Mouse (Mus musculus): ENCODE measurements at regions not wholly inside any gene's neighbourhood (a gene's known extent, or its start where the extent isn't known, plus 50 kb on each side); places are given as distances from the start of the nearest gene placed in this dataset.

DNA sequence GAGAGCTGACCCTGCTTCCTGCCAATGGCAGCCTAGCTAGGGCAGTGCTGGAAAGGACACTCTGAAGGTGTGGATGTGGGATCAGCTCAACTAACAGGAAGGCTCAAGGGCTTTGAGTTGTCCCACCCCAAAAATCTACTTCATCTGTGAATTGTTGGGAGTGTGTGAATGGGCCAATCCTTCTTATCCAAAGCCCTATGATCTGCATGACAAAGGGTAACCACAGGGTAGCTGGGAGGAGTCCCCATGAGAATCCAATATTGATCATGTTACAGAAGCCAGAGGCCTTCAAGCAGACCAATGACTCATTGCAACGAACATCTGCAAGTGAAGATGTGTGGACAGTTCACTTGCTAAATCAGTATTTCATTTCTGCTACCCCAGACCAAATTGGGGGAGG is 51.1 kb upstream of the Adra1b start:
- H3K4me2 ChIP-seq: no peak overlapping the region
- no peak overlapping the region for H3K27ac ChIP-seq
- no peaks in the 10 kb centered on the region for H3K36me3 ChIP-seq (replicated peaks)
- no peak overlapping the region for H3K9ac ChIP-seq
- H3K4me3 ChIP-seq: no peak overlapping the region
- H3K27me3 ChIP-seq (replicated peaks): no peaks in the 10 kb centered on the region
- H3K9me3 ChIP-seq: no peaks in the 10 kb centered on the region
- WGBS: 64% methylated on average over 1 of the region's 1 CpGs
- H3K4me1 ChIP-seq: no peaks in the 10 kb centered on the region
- ATAC-seq (replicated peaks): no peak

DNA sequence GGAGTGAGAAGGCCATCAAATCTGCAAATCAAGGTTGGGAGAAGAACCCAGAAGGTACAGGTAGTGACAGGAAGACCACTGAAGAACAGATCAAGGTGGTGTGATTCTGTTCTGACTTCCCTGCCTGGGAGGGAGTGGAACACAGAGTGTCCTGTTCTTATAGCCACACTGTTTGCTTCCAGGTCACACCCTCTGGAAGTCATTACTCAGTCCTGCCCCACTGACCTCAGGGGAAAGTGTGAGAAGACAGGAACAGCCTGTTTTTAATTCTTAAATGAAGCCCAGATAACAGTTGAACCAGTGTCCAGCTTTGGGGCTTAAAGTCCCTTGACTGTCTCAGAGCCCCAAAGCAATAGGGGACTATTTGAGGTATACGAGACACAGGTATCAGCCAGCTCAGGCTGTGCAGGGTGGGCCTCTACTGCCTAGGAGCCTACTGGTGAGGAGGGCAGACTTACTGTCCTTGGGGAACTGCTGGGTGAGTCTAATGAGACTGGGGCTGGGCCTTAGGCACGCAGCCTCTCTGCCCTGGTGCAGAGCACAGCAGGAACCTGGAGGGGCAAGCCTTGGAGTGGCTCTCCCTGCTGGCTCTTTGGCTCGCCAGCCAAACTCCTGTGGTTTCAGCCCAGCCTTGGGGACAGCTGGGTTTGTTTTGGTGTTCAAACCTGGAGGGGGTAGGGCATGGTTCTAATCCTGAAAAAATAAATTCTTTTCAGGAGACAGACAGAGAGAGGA is 57.4 kb upstream of the Adra1b start:
- H3K9ac ChIP-seq: no peak overlapping the region
- no peaks in the 10 kb centered on the region for H3K27me3 ChIP-seq (replicated peaks)
- H3K4me3 ChIP-seq: no peak overlapping the region
- no peaks in the 10 kb centered on the region for H3K36me3 ChIP-seq (replicated peaks)
- H3K9me3 ChIP-seq: no peaks in the 10 kb centered on the region
- 37% methylated on average over 3 of the region's 3 CpGs for WGBS
- no peaks in the 10 kb centered on the region for H3K4me1 ChIP-seq
- no peak overlapping the region for H3K4me2 ChIP-seq
- H3K27ac ChIP-seq: no peak overlapping the region
- no peak for ATAC-seq (replicated peaks)

DNA sequence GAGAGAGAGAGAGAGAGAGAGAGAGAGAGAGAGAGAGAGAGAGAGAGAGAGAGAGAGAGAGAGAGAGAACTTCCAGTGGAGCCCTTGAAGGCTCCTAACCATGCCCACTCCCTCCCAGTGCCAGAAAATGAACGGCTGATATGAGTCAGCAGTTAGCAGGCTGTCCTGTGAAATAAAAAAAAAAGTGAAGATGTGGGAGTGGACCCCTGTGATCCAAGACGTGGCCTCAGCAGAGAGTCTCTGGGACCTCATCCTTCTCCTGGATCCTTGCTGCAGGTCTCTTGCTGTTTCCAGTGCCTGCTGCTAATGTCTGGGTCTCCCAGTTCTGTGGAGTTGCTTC is 57.9 kb upstream of the Adra1b start:
- H3K4me1 ChIP-seq: no peaks in the 10 kb centered on the region
- no peak overlapping the region for H3K9ac ChIP-seq
- H3K9me3 ChIP-seq: no peaks in the 10 kb centered on the region
- H3K27ac ChIP-seq: no peak overlapping the region
- 61% methylated on average over 2 of the region's 2 CpGs for WGBS
- ATAC-seq (replicated peaks): no peak
- H3K36me3 ChIP-seq (replicated peaks): no peaks in the 10 kb centered on the region
- H3K4me2 ChIP-seq: no peak overlapping the region
- H3K4me3 ChIP-seq: no peak overlapping the region
- H3K27me3 ChIP-seq (replicated peaks): no peaks in the 10 kb centered on the region

DNA sequence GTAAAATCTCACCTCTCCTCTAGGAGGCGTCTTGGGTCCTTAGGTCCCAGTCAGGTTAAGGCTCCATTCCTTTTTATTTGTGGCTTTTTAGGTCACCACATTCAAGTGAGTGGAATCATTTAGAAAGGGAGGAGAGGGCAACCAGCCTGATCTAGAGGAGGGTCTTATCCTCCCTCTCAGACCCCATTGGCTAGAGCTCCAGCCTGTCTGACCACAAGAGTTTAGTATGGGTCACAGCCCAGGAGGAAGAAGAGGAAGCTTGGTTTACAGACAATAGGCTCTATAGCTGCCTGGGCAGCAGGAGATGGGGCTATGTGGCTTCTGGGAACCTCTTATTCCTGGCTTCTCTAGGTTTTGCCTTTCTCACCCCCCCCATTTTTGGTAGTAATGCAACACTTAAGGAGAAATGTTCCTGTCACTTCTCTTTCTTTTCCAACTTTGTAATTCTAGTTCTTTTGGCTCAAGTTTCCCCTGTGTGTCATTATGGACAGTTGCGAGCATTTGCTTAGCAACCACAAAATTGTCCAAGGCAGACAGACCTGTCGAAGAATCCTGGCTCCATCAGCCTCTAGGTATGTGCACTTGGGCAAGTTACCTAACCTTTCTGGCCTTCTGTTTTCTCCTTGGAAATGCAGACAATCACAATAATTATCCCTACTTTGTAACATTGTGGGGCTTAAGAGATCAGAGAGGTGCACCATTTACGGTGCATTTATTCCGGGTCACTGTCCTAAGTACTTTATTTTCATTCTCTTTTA is 59.5 kb upstream of the Adra1b start:
- Histone ChIP-seq H3K4me3 (no peak overlapping the region), H3K4me1 (no peaks in the 10 kb centered on the region), H3K27ac (no peak overlapping the region), H3K9ac (no peak overlapping the region), H3K27me3 (replicated peaks) (no peaks in the 10 kb centered on the region), H3K4me2 (no peak overlapping the region), H3K9me3 (no peaks in the 10 kb centered on the region), H3K36me3 (replicated peaks) (no peaks in the 10 kb centered on the region)
- WGBS: 71% methylated on average over 5 of the region's 5 CpGs
- no peak for ATAC-seq (replicated peaks)

DNA sequence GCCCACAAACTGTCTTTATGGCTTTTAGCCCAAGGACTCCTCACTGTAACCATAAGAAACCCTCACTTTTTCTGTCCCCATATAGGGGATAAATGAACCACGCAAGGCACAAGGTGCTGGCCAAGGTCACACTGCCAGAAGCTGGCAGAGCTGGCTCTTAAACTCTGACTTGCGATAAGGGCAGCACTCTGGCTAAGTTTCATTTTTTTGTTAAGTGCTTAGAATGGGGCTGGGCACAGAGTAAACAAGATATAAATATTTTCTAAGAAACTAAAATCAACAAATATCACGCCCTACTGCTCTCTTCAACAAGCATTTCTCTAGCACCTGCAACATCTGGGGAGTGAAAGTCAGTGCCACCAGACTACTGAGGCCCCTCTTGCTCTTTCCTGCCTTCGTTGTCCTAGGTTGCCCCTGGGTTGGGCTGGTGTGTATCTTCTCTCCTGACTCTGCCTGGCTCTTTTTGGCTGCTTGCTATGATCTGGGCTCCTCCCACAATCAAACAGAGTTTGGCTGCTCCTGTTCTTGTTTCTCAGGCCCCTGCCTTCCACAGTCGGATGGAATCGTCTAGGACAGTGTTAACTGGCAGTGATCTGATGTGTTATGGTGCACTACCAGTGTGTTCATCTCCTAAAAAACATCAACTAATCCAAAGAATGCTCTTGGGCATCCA is 60.5 kb upstream of the Adra1b start:
- no peak for ATAC-seq (replicated peaks)
- H3K27me3 ChIP-seq (replicated peaks): no peaks in the 10 kb centered on the region
- H3K4me1 ChIP-seq: no peaks in the 10 kb centered on the region
- WGBS: 83% methylated on average over 6 of the region's 6 CpGs
- no peaks in the 10 kb centered on the region for H3K36me3 ChIP-seq (replicated peaks)
- no peak overlapping the region for H3K9ac ChIP-seq
- no peak overlapping the region for H3K27ac ChIP-seq
- H3K4me3 ChIP-seq: no peak overlapping the region
- no peaks in the 10 kb centered on the region for H3K9me3 ChIP-seq
- no peak overlapping the region for H3K4me2 ChIP-seq

DNA sequence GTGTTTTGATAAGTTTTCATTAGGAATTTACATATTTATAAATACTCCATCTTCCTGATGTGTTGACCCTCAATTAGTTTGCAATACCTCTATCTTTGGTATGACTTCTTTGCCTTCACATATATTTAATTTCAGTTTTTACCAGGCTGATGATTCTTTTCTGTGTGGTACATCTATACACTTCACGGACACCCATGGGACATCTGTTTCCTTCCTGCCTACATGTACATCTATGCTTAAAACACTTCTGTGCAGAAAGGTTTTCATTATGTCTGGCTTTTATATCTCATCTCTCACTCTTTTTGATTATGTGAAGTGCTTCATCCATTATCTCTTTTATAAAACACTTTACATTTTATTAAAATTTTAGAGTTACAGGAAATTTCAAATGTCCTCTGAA is 66.8 kb upstream of the Adra1b start:
- Histone ChIP-seq H3K36me3 (replicated peaks) (no peaks in the 10 kb centered on the region), H3K27ac (no peak overlapping the region), H3K4me1 (no peaks in the 10 kb centered on the region), H3K4me3 (no peak overlapping the region), H3K9ac (no peak overlapping the region), H3K9me3 (no peaks in the 10 kb centered on the region), H3K4me2 (no peak overlapping the region), H3K27me3 (replicated peaks) (no peaks in the 10 kb centered on the region)
- 93% methylated on average over 1 of the region's 1 CpGs for WGBS
- ATAC-seq (replicated peaks): no peak

DNA sequence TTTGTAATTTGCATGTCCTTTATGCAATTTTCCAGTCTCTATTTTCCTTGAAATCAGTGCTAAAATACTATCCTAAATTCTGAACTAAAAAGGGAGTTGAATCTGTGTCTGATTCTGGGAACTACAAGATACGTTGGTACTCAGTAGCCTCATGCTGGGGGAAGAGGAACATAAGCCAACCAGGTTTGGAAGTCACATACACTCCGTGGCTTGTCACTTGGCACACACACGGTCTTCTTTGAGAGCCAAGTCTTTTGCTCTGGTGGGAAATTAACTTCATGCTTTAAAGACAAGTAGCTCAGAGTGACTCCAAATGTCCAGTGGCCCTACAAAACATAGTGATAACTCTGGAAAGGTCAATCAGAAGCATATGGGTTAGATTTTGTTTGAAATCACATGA is 70.9 kb upstream of the Adra1b start:
- Histone ChIP-seq H3K4me2 (no peak overlapping the region), H3K4me1 (no peaks in the 10 kb centered on the region), H3K27ac (no peak overlapping the region), H3K27me3 (replicated peaks) (no peaks in the 10 kb centered on the region), H3K36me3 (replicated peaks) (no peaks in the 10 kb centered on the region), H3K4me3 (no peak overlapping the region), H3K9ac (no peak overlapping the region), H3K9me3 (no peaks in the 10 kb centered on the region)
- ATAC-seq (replicated peaks): no peak
- WGBS: 78% methylated on average over 3 of the region's 3 CpGs

DNA sequence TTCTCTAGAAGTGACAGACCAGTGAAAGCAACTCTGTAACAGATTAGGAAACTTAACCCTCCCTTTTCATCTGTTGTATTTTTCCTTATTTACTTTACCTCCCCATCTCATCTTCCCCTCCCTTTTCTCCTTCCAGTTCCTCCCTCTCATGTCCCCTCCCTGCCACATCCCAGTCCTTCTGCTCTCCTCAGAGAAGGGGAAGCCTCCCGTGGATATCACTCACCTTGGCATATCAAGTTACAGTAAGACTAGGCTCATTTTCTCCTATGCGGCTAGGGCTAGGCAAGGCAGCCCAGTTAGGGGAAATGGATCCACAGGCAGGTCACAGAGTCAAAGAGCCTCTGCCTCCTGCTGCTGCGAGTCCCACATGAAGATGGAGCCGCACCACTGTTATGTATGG is 75.0 kb upstream of the Adra1b start:
- no peak for ATAC-seq (replicated peaks)
- Histone ChIP-seq H3K27ac (no peak overlapping the region), H3K4me1 (peaks cover 5% of the 10 kb centered on the region), H3K9me3 (no peaks in the 10 kb centered on the region), H3K9ac (no peak overlapping the region), H3K4me3 (no peak overlapping the region), H3K4me2 (no peak overlapping the region), H3K36me3 (replicated peaks) (no peaks in the 10 kb centered on the region), H3K27me3 (replicated peaks) (no peaks in the 10 kb centered on the region)
- WGBS: 65% methylated on average over 4 of the region's 4 CpGs

DNA sequence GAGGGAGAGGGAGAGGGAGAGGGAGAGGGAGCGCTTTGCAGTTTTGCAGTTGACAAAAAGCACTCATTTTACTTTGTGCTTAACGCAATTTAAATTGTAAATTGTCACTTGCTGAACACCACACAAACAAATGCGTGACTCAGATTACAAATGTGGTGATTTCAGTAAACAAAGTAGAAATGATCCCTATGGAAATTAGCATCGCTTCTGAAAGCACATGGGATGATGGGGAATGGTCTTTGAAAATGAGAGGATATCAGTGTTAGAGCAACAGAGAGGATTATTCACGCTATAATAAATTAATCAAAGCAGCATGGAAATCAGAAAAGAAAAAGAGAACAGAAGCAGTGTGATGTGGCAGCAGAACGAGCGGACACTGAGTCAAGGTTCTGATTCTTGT is 78.4 kb upstream of the Adra1b start:
- 41% methylated on average over 7 of the region's 7 CpGs for WGBS
- H3K9ac ChIP-seq: no peak overlapping the region
- no peaks in the 10 kb centered on the region for H3K9me3 ChIP-seq
- H3K4me2 ChIP-seq: no peak overlapping the region
- H3K4me1 ChIP-seq: peaks cover 5% of the 10 kb centered on the region
- no peak for ATAC-seq (replicated peaks)
- H3K4me3 ChIP-seq: no peak overlapping the region
- H3K27ac ChIP-seq: no peak overlapping the region
- no peaks in the 10 kb centered on the region for H3K36me3 ChIP-seq (replicated peaks)
- no peaks in the 10 kb centered on the region for H3K27me3 ChIP-seq (replicated peaks)

DNA sequence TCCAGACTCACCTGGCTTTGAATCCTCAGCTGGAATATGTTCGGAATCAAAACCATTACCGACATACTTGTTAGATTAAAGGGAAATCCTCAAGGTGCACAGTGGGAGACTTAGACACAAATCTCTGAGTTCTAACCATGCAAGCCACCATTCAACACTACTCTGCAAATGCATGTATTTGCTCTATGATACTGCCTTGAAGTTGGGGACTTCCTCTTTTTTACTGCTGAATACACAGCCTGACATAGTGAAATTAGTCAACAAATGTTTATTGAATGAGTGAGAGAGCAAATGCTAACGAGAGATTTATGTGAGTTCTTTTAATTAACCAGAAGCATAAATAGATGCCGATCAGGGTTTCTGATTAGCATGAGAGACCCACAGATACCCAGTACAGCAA is 79.4 kb upstream of the Adra1b start:
- Histone ChIP-seq H3K27ac (no peak overlapping the region), H3K36me3 (replicated peaks) (no peaks in the 10 kb centered on the region), H3K9me3 (no peaks in the 10 kb centered on the region), H3K4me3 (no peak overlapping the region), H3K9ac (no peak overlapping the region), H3K27me3 (replicated peaks) (no peaks in the 10 kb centered on the region), H3K4me1 (peaks cover 5% of the 10 kb centered on the region), H3K4me2 (no peak overlapping the region)
- no peak for ATAC-seq (replicated peaks)
- 85% methylated on average over 4 of the region's 4 CpGs for whole genome bisulfite sequencing

DNA sequence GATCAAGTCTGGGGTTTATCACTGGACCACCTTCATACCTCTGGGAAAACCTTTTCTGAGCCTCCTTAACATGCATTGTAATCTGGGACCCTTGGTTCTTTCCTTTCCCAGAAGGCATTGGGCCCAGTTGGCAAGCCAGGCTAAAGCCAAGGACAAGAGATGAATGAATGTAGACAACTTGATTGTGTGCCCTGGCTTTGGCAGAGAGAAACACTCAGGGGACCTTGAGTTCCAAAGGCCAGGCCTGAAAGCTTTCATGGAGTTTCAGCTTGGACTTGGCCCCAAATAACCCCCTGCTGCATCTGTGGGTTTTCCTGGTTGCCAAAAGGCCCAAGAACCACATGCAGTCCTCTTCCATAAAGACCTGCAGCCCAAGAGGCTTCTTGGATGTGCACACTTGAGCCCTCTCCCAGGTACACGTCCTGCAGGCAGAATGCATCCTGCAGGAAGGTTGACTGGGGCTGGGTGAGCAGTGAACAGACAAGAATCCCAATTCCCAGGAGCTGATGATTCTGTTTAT is 89.0 kb upstream of the Adra1b start:
- H3K9me3 ChIP-seq: no peaks in the 10 kb centered on the region
- H3K4me2 ChIP-seq: no peak overlapping the region
- H3K4me1 ChIP-seq: no peaks in the 10 kb centered on the region
- no peak overlapping the region for H3K9ac ChIP-seq
- no peak for ATAC-seq (replicated peaks)
- H3K27me3 ChIP-seq (replicated peaks): no peaks in the 10 kb centered on the region
- WGBS: 81% methylated on average over 1 of the region's 1 CpGs
- no peak overlapping the region for H3K4me3 ChIP-seq
- H3K27ac ChIP-seq: no peak overlapping the region
- no peaks in the 10 kb centered on the region for H3K36me3 ChIP-seq (replicated peaks)

DNA sequence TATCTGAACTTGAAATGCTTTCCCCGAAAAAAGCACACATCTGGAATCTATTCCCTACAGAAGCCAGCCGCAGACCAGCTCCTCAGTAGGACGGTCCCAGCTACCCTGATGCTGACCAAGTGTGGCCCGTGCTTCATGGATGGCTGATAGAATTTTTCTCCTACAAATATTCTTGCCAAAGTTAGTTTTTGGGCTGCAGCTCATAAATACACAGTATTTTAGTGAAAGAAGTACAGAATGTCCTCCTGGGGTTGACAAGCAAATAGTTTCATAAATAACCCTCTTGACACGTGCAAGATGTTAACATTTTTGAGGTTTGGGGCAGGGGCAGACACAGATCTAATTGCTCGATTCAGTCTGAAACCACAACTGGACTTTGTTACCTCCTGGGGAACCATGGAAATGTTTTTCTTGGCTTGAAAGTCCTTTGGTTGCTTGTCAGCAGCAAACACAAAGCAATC is 91.0 kb upstream of the Adra1b start:
- H3K9ac ChIP-seq: no peak overlapping the region

More for the DNA sequence above, 91.0 kb upstream of the Adra1b start:
- Histone ChIP-seq H3K4me3 (no peak overlapping the region), H3K4me1 (no peaks in the 10 kb centered on the region), H3K27ac (no peak overlapping the region), H3K9me3 (no peaks in the 10 kb centered on the region), H3K36me3 (replicated peaks) (no peaks in the 10 kb centered on the region), H3K27me3 (replicated peaks) (no peaks in the 10 kb centered on the region), H3K4me2 (no peak overlapping the region)
- 85% methylated on average over 6 of the region's 6 CpGs for WGBS
- no peak for ATAC-seq (replicated peaks)
